Mouse (Mus musculus): ENCODE results near the gene Col9a3.

DNA sequence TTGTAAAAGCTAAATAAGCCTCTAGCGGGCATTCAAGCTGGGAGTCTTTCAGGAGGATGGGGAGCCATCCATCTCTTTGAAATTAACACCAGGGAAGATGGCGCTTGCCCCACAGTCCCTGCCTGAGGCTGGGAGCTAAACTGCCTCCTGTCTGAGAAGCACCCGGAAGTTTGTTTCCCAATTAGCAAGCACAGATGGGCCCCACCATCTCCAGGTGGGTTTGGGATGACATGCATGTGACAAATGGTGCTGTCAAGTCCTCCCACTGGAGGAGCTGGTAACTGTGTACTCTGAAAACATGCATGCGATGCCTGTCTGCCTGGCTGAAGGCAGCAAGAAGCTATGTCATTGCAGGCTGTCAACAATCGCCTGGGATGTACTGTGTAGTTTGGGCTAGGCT is 33.7 kb upstream of the Col9a3 start:
- no peak for TF ChIP-seq CTCF (IDR thresholded peaks at IDR 0.05; ENCODE audit: low read depth, low read length)
- no peak for TF ChIP-seq POLR2A (IDR thresholded peaks at IDR 0.05; ENCODE audit: extremely low read depth, insufficient read depth, low read length)

All from liver, adult 2 months (tissue).